Mouse (Mus musculus) lung, embryonic 14.5 days (tissue): ENCODE measurements around the gene Thbd. TPM values are rescaled to one million over a fixed set of nuclear protein-coding genes. Genes with fewer than 3 reads are reported as not detected.

Experiments used
- ATAC-seq: fragments of 200-750 bp; cut with Nextera tagmentation; 2 replicates; pipeline ENCODE4 v1.8.0; 2017; ENCODE audit warnings: mild to moderate bottlenecking, moderate TSS enrichment, moderate library complexity; ENCODE audit not compliant: insufficient read depth
- DNase-seq: peaks from one replicate; pipeline ENCODE4 v3.0.0-alpha.2; 2015
- H3K27ac ChIP-seq: fragments of 300-500 bp; sonication (generic); 2 replicates; pipeline ENCODE4 v1.5.1; 2014; ENCODE audit warnings: low read depth, mild to moderate bottlenecking, moderate library complexity
- H3K27me3 ChIP-seq: fragments of 300-500 bp; sonication (generic); 2 replicates; pipeline ENCODE4 v1.6.1; 2014; ENCODE audit warnings: low read length, control low read depth; ENCODE audit not compliant: insufficient read depth
- H3K36me3 ChIP-seq: fragments of 300-500 bp; sonication (generic); 2 replicates; pipeline ENCODE4 v1.6.1; 2014; ENCODE audit warnings: control low read depth; ENCODE audit not compliant: insufficient read depth
- H3K4me1 ChIP-seq: fragments of 300-500 bp; sonication (generic); 2 replicates; pipeline ENCODE4 v1.6.1; 2014; ENCODE audit warnings: antibody characterized with exemption, control low read depth; ENCODE audit not compliant: insufficient read depth
- H3K4me2 ChIP-seq: fragments of 300-500 bp; sonication (generic); 2 replicates; pipeline ENCODE4 v1.6.1; 2014; ENCODE audit warnings: mild to moderate bottlenecking
- H3K4me3 ChIP-seq: fragments of 300-500 bp; sonication (generic); 2 replicates; pipeline ENCODE4 v1.5.1; 2014; ENCODE audit warnings: low read depth, low read length
- H3K9ac ChIP-seq: fragments of 300-500 bp; sonication (generic); 2 replicates; pipeline ENCODE4 v1.6.1; 2014
- H3K9me3 ChIP-seq: fragments of 300-500 bp; sonication (generic); 2 replicates; pipeline ENCODE4 v1.6.1; 2016; ENCODE audit warnings: low read depth, low read length, control low read depth
- CTCF ChIP-seq: IDR thresholded peaks from 2 replicates; pipeline ENCODE4 v1.5.1; 2016; ENCODE audit warnings: antibody characterized with exemption, low read depth
- WGBS: fragments of 180-500 bp; shearing (Covaris S2); extraction: QIAGEN DNeasy Blood & Tissue Kit; methylation state at CpG from one replicate; pipeline ENCODE4 v1.1.7; 2014; 5-methylcytosine and 5-hydroxymethylcytosine counted together
- polyA plus RNA-seq: library from polyadenylated mRNA; unstranded; fragments of >200 nt; fragmentation: Nextera tagmentation; extraction: Ambion mirVana; gene quantifications from 2 replicates; pipeline ENCODE4 v1.2.1, GENCODE M21; 2014

Thbd gene
- 115 and 116 TPM in 2 replicates for polyA plus RNA-seq

- WGBS: 1% methylated on average over 35 of the region's 35 CpGs
- H3K9ac ChIP-seq: peak within 1 kb of the TSS; percentile 79
- H3K27me3 ChIP-seq: no peaks in the 10 kb centered on the region
- H3K4me1 ChIP-seq: peaks cover 5% of the 10 kb centered on the region
- peak within 1 kb of the TSS; percentile 95 for H3K4me2 ChIP-seq
- no peaks in the 10 kb centered on the region for H3K9me3 ChIP-seq
- peak; percentile 85 for ATAC-seq
- peak within 1 kb of the TSS; percentile 66 for H3K4me3 ChIP-seq
- TF ChIP-seq CTCF: no peak
- H3K27ac ChIP-seq: peak within 1 kb of the TSS; percentile 87
- peaks cover 14% of the 10 kb centered on the region; the same call in 1 of the 2 replicates for H3K36me3 ChIP-seq
- peak; percentile 93 for DNase-seq
Observed at GRCm38 (mm10) chr2:148407870-148408760, at the start of gene Thbd. Gene Thbd, minus strand, starts transcription at chr2:148408188.

DNA sequence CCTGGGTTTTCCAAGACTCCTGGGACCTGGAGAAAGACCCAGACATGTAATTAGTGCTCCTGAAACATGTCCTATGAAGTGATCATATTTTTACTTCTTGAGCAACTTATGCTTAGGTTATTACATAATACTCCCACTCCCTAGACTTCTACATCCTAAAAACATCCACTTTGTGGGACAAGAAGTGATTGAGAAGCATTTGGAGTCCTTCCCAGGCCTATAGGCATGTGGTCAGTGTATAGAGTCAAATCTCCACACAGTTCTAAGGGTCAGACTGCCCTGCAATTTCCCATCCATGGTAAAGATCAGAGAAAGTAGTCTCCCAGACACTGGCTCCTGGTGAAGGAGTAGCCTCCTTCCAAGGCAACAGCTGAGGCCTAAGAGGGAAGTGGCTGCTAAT is 47.4 kb upstream of the Thbd start:
- Histone ChIP-seq H3K36me3 (no peaks in the 10 kb centered on the region), H3K9ac (no peak overlapping the region), H3K9me3 (no peaks in the 10 kb centered on the region), H3K4me3 (no peak overlapping the region), H3K4me1 (peaks cover 6% of the 10 kb centered on the region; the same call in 1 of the 2 replicates), H3K27me3 (no peaks in the 10 kb centered on the region), H3K27ac (no peak overlapping the region), H3K4me2 (no peak overlapping the region)
- ATAC-seq (no peak), DNase-seq (no peak)
- no peak for TF ChIP-seq CTCF

- no peaks in the 10 kb centered on the region for H3K9me3 ChIP-seq
- no peaks in the 10 kb centered on the region for H3K36me3 ChIP-seq
- WGBS: 87% methylated on average over 4 of the region's 4 CpGs
- no peaks in the 10 kb centered on the region for H3K27me3 ChIP-seq
- DNase-seq (no peak), ATAC-seq (no peak)
- no peak overlapping the region for H3K4me3 ChIP-seq
- no peak overlapping the region for H3K4me2 ChIP-seq
- H3K27ac ChIP-seq: no peak overlapping the region; the same call in 1 of the 2 replicates
- no peak overlapping the region for H3K9ac ChIP-seq
- peaks cover 6% of the 10 kb centered on the region; the same call in 1 of the 2 replicates for H3K4me1 ChIP-seq
- no peak for TF ChIP-seq CTCF
Observed at GRCm38 (mm10) chr2:148454014-148454542, 46.1 kb upstream of the Thbd start.

DNA sequence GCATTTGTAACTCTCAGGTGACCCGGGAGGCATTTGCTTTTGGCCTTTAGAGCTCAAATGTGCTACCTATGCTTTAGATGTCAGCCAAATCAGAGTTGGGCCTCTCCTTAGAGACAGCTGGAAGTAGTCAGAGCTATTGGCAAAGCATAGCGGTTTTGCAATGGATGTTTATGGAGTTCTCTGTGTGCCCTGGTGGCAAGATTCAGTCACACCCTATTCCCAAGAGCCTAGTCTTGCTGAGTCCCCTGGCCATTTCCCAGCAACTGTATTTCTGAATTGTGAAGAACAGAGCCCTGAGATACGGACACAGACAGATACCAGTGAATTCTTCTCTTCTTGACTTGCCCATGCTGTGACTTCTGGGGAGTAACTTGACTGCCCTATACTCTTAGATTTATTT is 45.1 kb upstream of the Thbd start:
- no peak overlapping the region for H3K4me2 ChIP-seq
- peaks cover 6% of the 10 kb centered on the region; the same call in 1 of the 2 replicates for H3K4me1 ChIP-seq
- no peak overlapping the region for H3K9ac ChIP-seq
- H3K9me3 ChIP-seq: no peaks in the 10 kb centered on the region
- no peaks in the 10 kb centered on the region for H3K36me3 ChIP-seq
- peak; percentile 26; the same call in 1 of the 2 replicates for TF ChIP-seq CTCF
- no peak overlapping the region for H3K4me3 ChIP-seq
- peak overlapping the region; percentile 60; the same call in 1 of the 2 replicates for H3K27ac ChIP-seq
- peak; percentile 82 for ATAC-seq
- peak; percentile 80 for DNase-seq
- no peaks in the 10 kb centered on the region for H3K27me3 ChIP-seq
- WGBS: 65% methylated on average over 3 of the region's 3 CpGs

GRCm38 (mm10) chr2:148451498-148451897 is 43.5 kb upstream of the Thbd start:
- Histone ChIP-seq H3K4me2 (no peak overlapping the region), H3K4me1 (peaks cover 6% of the 10 kb centered on the region; the same call in 1 of the 2 replicates), H3K9ac (no peak overlapping the region), H3K4me3 (no peak overlapping the region), H3K27ac (no peak overlapping the region), H3K9me3 (no peaks in the 10 kb centered on the region), H3K27me3 (no peaks in the 10 kb centered on the region), H3K36me3 (no peaks in the 10 kb centered on the region)
- DNase-seq: peak; percentile 34
- no peak for TF ChIP-seq CTCF
- WGBS: 67% methylated on average over 5 of the region's 5 CpGs
- no peak for ATAC-seq

GRCm38 (mm10) chr2:148450616-148451015 is 42.6 kb upstream of the Thbd start:
- H3K9me3 ChIP-seq: no peaks in the 10 kb centered on the region
- WGBS: 59% methylated on average over 5 of the region's 5 CpGs
- no peak for TF ChIP-seq CTCF
- H3K4me2 ChIP-seq: no peak overlapping the region
- no peak overlapping the region for H3K27ac ChIP-seq
- no peaks in the 10 kb centered on the region for H3K36me3 ChIP-seq
- ATAC-seq (no peak), DNase-seq (no peak)
- H3K9ac ChIP-seq: no peak overlapping the region
- no peaks in the 10 kb centered on the region for H3K27me3 ChIP-seq
- H3K4me3 ChIP-seq: no peak overlapping the region
- H3K4me1 ChIP-seq: peaks cover 6% of the 10 kb centered on the region; the same call in 1 of the 2 replicates

DNA sequence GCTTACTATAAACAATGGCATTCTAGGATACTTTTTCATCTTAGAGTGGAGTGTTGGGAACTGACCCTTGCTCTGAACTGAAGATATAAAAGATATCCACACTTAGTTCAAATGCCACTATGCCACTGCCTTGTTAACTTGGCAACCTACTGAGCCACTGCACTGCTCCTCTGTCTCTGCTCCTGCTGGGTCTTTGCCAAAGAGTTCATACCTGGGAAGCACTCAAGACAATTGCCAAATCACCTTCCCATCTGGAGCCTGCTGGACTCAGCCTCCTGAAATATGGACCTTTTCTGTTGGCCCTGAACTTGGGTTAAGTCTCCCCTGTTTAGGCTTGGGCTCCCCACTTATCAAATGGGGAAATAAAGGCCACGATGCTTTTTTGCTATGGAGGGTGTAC is 41.7 kb upstream of the Thbd start:
- no peak overlapping the region for H3K9ac ChIP-seq
- TF ChIP-seq CTCF: no peak
- H3K4me3 ChIP-seq: no peak overlapping the region
- WGBS: 88% methylated on average over 1 of the region's 1 CpGs
- H3K9me3 ChIP-seq: no peaks in the 10 kb centered on the region
- ATAC-seq: no peak
- no peaks in the 10 kb centered on the region for H3K27me3 ChIP-seq
- no peak overlapping the region for H3K27ac ChIP-seq
- peaks cover 6% of the 10 kb centered on the region; the same call in 1 of the 2 replicates for H3K4me1 ChIP-seq
- no peak overlapping the region for H3K4me2 ChIP-seq
- DNase-seq: no peak
- H3K36me3 ChIP-seq: no peaks in the 10 kb centered on the region
